Mouse (Mus musculus): ENCODE results near the gene Usp30. TPM values are rescaled to one million over a fixed set of nuclear protein-coding genes. Genes with fewer than 3 reads are reported as not detected.

The Usp30 gene
- total and polyA plus RNA-seq, 3 experiments: 12.8 to 21.1 TPM; not detected in 1

DNA sequence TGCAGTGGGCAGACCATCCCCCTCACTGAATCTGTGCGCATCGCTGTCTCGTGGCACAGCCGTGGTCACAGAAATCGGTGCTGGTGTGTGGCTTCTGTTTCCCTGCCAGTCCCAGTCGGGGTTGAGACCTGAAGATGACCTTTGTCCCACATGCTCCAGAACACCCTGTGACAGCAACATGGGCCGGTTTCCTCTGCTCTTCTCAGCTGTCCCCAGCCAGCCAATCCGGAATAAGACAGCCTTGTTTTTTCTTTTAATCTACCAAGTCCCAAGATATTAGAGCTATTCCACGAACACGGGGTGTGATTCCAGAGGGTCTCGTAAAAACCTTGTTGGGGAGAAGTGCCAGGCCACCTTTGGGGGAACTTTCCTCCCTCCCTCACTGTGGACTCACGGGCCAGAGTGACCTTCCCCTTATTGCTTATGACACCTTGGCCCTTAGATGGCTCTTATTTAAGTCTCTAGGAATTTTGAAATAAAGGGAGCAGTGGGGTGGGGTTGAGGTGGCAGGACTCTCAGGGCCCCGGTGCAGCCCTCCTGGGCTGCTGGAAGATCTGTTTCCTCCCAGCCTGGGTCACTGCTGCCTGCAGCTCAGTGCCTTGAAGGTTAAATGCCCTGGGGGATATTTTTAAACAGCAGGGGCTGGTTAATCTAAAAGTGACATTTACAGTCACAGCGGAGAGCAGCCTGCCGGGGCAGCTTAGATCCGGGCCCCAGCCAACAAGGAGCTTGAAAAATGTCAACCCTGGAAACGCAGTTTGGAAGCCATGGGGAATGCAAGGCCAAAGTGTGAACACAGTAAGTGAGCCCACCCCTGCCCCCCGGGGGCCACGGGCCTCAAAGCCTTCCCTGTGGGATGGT, 81.0 kb downstream of the Usp30 start, which contains the start of gene Acacb:
Gene Acacb (plus strand): TSS at position 508 of the 861 bp plus-strand sequence.
- no peak for TF ChIP-seq UBTF (IDR thresholded peaks at IDR 0.05; ENCODE audit: borderline replicate concordance, insufficient read depth, low read depth, low read length)
- no peak for TF ChIP-seq TCF12 (IDR thresholded peaks at IDR 0.05; ENCODE audit: low read depth, low read length)
- TF ChIP-seq POLR2A (IDR thresholded peaks at IDR 0.05; ENCODE audit: control insufficient read depth in 1 of 2, insufficient read depth in 1 of 2, low read depth in 1 of 2, low read length in 2 of 2, poor library complexity in 1 of 2): no peak
- no peak for TF ChIP-seq RAD21 (IDR thresholded peaks at IDR 0.05; ENCODE audit: low read depth, low read length)
- no peak for TF ChIP-seq ZKSCAN1 (IDR thresholded peaks at IDR 0.05; ENCODE audit: low read depth, low read length)
- no peak for TF ChIP-seq E2F4 (IDR thresholded peaks at IDR 0.05; ENCODE audit: borderline replicate concordance, low read depth, low read length)
- no peak for TF ChIP-seq ELF1 (IDR thresholded peaks at IDR 0.05; ENCODE audit: low read depth, low read length)
- no peak for TF ChIP-seq MAX (IDR thresholded peaks at IDR 0.05; ENCODE audit: low read length)
- no peak for TF ChIP-seq SIN3A (IDR thresholded peaks at IDR 0.05; ENCODE audit: low read length)
- TF ChIP-seq POLR2AphosphoS2 (IDR thresholded peaks at IDR 0.05; ENCODE audit: low read length): no peak
- H3K9ac ChIP-seq (ENCODE audit: control insufficient read depth, low read depth, low read length, poor library complexity, severe bottlenecking): no peak within 1 kb of the TSS
- no peak within 1 kb of the TSS for H3K27ac ChIP-seq (ENCODE audit: control insufficient read depth, low read depth, low read length)
- no peak within 1 kb of the TSS for H3K4me3 ChIP-seq (ENCODE audit: control insufficient read depth in 1 of 2, insufficient read depth in 1 of 2, low read depth in 2 of 2, low read length in 2 of 2)
- no peaks in the 10 kb centered on the region for H3K36me3 ChIP-seq (ENCODE audit: control insufficient read depth in 1 of 2, insufficient read depth in 2 of 2, low read length in 2 of 2)
- H3K27me3 ChIP-seq (ENCODE audit: control insufficient read depth in 1 of 2, insufficient read depth in 2 of 2, low read length in 2 of 2): no peaks in the 10 kb centered on the region; a peak in 1 of 4 replicates
- no peaks in the 10 kb centered on the region for H3K9me3 ChIP-seq (replicated peaks; ENCODE audit: insufficient read depth, low read length)
- no peak for DNase-seq (ENCODE audit: low read depth, low spot score)
- H3K4me1 ChIP-seq (ENCODE audit: control insufficient read depth in 1 of 2, insufficient read depth in 2 of 2, low read length in 2 of 2): no peaks in the 10 kb centered on the region
- no peaks in the 10 kb centered on the region for H3K79me2 ChIP-seq (ENCODE audit: control insufficient read depth, insufficient read depth, low read length, poor library complexity)

DNA sequence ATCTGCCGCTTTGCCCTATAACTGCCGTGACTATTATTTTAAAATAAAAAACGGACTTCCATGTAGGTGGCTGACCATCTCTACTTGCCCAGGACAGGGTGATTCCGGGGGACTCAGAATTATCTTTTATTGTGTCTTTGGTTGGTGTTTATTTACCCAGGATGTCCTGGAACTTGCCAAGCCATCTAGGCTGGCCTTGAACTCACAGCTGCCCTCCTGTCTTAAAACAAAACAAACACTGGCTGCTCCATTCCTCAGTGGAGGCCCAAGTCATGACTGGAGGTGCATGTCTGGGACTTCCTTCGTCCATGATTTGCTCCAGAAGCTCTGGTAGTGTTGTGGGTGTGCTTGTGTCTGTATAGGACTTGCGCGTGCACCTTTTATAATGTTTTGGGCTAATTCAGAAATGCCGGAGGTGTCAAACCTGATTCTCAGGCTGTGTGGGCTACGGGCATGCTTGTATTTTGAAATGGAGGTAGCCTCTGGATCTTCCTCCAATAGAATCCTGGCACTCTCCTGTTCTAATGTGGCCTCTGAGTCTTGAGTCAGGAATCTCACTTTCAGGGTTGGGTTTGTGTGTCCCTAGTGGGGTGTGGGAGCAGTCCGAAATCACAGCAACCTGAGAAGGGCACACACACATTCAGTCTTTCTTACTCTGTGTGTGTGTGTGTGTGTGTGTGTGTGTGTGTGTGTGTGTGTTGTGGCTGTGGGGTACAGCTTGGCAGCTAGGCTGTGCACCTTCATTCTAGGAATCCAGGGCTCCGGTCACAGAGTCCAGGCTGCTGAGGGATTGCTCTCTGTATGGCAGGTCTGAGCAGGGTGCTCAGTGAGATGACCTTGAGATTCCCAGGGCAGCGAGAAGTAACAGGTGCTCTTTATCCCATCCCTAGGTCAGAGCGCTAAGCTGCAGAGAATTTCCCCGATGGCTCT, 82.0 kb downstream of the Usp30 start:
- Histone ChIP-seq H3K9me3 (replicated peaks; ENCODE audit: insufficient read depth, low read length) (no peaks in the 10 kb centered on the region), H3K36me3 (ENCODE audit: control insufficient read depth in 1 of 2, insufficient read depth in 2 of 2, low read length in 2 of 2) (no peaks in the 10 kb centered on the region), H3K4me3 (ENCODE audit: control insufficient read depth in 1 of 2, insufficient read depth in 1 of 2, low read depth in 2 of 2, low read length in 2 of 2) (no peak overlapping the region), H3K27me3 (ENCODE audit: control insufficient read depth in 1 of 2, insufficient read depth in 2 of 2, low read length in 2 of 2) (no peaks in the 10 kb centered on the region; a peak in 1 of 4 replicates), H3K27ac (ENCODE audit: control insufficient read depth, low read depth, low read length) (no peak overlapping the region), H3K4me1 (ENCODE audit: control insufficient read depth in 1 of 2, insufficient read depth in 2 of 2, low read length in 2 of 2) (no peaks in the 10 kb centered on the region), H3K9ac (ENCODE audit: control insufficient read depth, low read depth, low read length, poor library complexity, severe bottlenecking) (no peak overlapping the region), H3K79me2 (ENCODE audit: control insufficient read depth, insufficient read depth, low read length, poor library complexity) (no peaks in the 10 kb centered on the region)
- no peak for DNase-seq (ENCODE audit: low read depth, low spot score)
- TF ChIP-seq ZC3H11A (IDR thresholded peaks at IDR 0.05; ENCODE audit: low read depth, low read length): no peak
- TF ChIP-seq HCFC1 (IDR thresholded peaks at IDR 0.05; ENCODE audit: low read depth, low read length): no peak
- TF ChIP-seq POLR2AphosphoS2 (IDR thresholded peaks at IDR 0.05; ENCODE audit: low read length): no peak
- no peak for TF ChIP-seq GABPA (IDR thresholded peaks at IDR 0.05; ENCODE audit: low read depth, low read length)
- TF ChIP-seq TAL1 (IDR thresholded peaks at IDR 0.05; ENCODE audit: low read length): no peak
- TF ChIP-seq POLR2AphosphoS5 (IDR thresholded peaks at IDR 0.05; ENCODE audit: borderline replicate concordance, low read depth, low read length): no peak
- TF ChIP-seq CHD2 (IDR thresholded peaks at IDR 0.05; ENCODE audit: low read length): no peak
- TF ChIP-seq CTCF (IDR thresholded peaks at IDR 0.05 in 2 of 3, conservative IDR thresholded peaks at IDR 0.05 in 1 of 3; ENCODE audit: control insufficient read depth in 1 of 3, insufficient read depth in 1 of 3, low read depth in 2 of 3, low read length in 3 of 3, poor library complexity in 1 of 3, severe bottlenecking in 1 of 3): no peak
- no peak for TF ChIP-seq UBTF (IDR thresholded peaks at IDR 0.05; ENCODE audit: borderline replicate concordance, insufficient read depth, low read depth, low read length)

Measured in MEL (cell line).